Mouse (Mus musculus) bone marrow macrophage, adult 2 months (primary cell): Measurements from ENCODE around the gene Aarsd1.

Experiments used
- CTCF ChIP-seq: IDR thresholded peaks from 2 replicates; pipeline ENCODE4 v1.5.1; 2012; ENCODE audit warnings: low read depth, mild to moderate bottlenecking, low read length, moderate library complexity
- POLR2A ChIP-seq: IDR thresholded peaks from 2 replicates; pipeline ENCODE4 v1.6.1; 2012; ENCODE audit warnings: mild to moderate bottlenecking, low read depth, low read length, borderline replicate concordance

DNA sequence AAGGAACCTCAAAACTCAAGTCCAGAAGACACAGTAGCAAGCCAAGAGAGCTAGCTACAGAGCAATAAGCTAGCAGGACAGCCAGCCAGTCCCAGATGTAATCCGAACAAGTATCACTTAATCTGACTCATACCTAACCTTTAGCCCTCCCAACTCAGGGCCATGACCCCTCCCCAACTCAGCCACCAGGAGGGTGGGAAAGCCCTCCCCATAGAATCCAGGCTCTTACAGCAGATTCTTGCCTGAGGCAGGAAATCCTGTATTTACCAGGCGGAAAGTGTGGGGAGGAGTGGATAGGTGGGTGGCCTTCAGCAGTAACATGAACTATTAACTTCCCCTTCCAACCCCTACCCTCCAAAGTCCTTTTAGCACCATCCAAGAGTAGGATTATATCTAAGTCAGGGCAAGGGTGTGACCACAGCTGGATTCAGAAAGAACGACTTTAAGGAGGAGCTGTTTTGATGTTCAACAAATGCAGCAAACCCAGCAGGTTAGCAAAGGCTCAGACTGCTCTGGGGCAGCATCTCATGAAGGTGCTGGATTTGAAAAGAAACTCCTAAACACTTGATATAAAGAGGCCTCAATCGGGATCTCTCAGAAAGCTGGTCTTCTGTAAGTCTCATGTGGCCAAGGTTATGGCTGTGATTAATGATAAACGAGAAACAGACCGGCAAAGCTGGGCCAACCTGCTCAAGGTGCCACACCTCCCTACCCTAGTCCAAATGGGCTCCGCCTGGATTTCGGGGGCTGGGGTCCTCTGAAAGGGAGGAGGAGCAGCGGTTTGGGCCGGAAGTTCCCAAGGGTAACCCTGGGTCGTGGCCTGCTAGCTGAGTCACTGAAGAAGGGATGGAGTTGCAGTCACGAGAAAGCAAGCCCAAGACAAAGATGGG, 47.0 kb upstream of the Aarsd1 start, which contains the start of gene Rnd2:
- no peak for TF ChIP-seq CTCF
- no peak for TF ChIP-seq POLR2A
